Mouse (Mus musculus) heart, postnatal 4 days (tissue): ENCODE measurements around the gene Trim9. TPM values are rescaled to one million over a fixed set of nuclear protein-coding genes. Genes with fewer than 3 reads are reported as not detected.

Source experiments
- DNase-seq: peaks from one replicate; pipeline ENCODE4 v3.0.0; 2021
- total RNA-seq, 2 experiments: library from RNA; stranded (reverse); gene quantifications; 2 replicates each; pipeline ENCODE4 v1.2.3; 2021

Gene Trim9
- total RNA-seq, 2 experiments from 2014 or later: 0.36 to 0.95 TPM

GRCm38 (mm10) chr12:70325826-70326225 is 21.6 kb downstream of the Trim9 start:
- DNase-seq: no peak

GRCm38 (mm10) chr12:70322790-70323189 is 24.6 kb downstream of the Trim9 start:
- no peak for DNase-seq

- DNase-seq: no peak
These were observed 31.3 kb downstream of the Trim9 start for GRCm38 (mm10) chr12:70316147-70316546.

GRCm38 (mm10) chr12:70307881-70308280 is 39.5 kb downstream of the Trim9 start:
- DNase-seq: no peak

GRCm38 (mm10) chr12:70307062-70307461 is 40.4 kb downstream of the Trim9 start:
- DNase-seq: no peak

GRCm38 (mm10) chr12:70304014-70304413 is 43.4 kb downstream of the Trim9 start:
- no peak for DNase-seq

- DNase-seq: no peak
These were observed 43.9 kb downstream of the Trim9 start for GRCm38 (mm10) chr12:70303525-70303924.

GRCm38 (mm10) chr12:70302022-70302720 is 45.2 kb downstream of the Trim9 start:
- DNase-seq: no peak

- DNase-seq: no peak
These were observed 53.3 kb downstream of the Trim9 start for GRCm38 (mm10) chr12:70293927-70294684.

GRCm38 (mm10) chr12:70293165-70293926 is 54.1 kb downstream of the Trim9 start:
- DNase-seq: no peak

- DNase-seq: no peak
These were observed 61.9 kb downstream of the Trim9 start for GRCm38 (mm10) chr12:70285521-70285920.

- DNase-seq: no peak
These were observed 62.4 kb downstream of the Trim9 start for GRCm38 (mm10) chr12:70284979-70285378.

GRCm38 (mm10) chr12:70283116-70283731 is 64.2 kb downstream of the Trim9 start:
- peak; percentile 49 for DNase-seq

GRCm38 (mm10) chr12:70280930-70281329 is 66.5 kb downstream of the Trim9 start:
- DNase-seq: no peak

- DNase-seq: no peak
These were observed 67.0 kb downstream of the Trim9 start for GRCm38 (mm10) chr12:70280381-70280780.

- DNase-seq: no peak
These were observed 70.1 kb downstream of the Trim9 start for GRCm38 (mm10) chr12:70277071-70277939.

GRCm38 (mm10) chr12:70269724-70270123 is 77.7 kb downstream of the Trim9 start:
- DNase-seq: no peak

- DNase-seq: peak; percentile 13
These were observed 80.1 kb downstream of the Trim9 start for GRCm38 (mm10) chr12:70267314-70267713.

GRCm38 (mm10) chr12:70266494-70266931 is 80.9 kb downstream of the Trim9 start:
- DNase-seq: peak; percentile 19

GRCm38 (mm10) chr12:70263721-70264120 is 83.7 kb downstream of the Trim9 start:
- no peak for DNase-seq

GRCm38 (mm10) chr12:70262271-70262953 is 85.0 kb downstream of the Trim9 start:
- DNase-seq: no peak
